Mouse (Mus musculus) thymus, adult 2 months (tissue): Measurements from ENCODE around the gene Fam19a1.

ENCODE experiments used
- CTCF ChIP-seq: fragments of 200-500 bp; IDR thresholded peaks from 2 replicates; pipeline ENCODE4 v1.5.1; 2012; ENCODE audit warnings: mild to moderate bottlenecking, control low read depth, low read length, moderate library complexity, borderline replicate concordance; ENCODE audit not compliant: control insufficient read depth, poor library complexity, insufficient read depth; ENCODE audit errors: extremely low read depth
- POLR2A ChIP-seq: fragments of 200-500 bp; IDR thresholded peaks from 2 replicates; pipeline ENCODE4 v1.6.1; 2012; ENCODE audit warnings: mild to moderate bottlenecking, low read length, control low read depth, moderate library complexity; ENCODE audit not compliant: control insufficient read depth, poor library complexity, insufficient read depth; ENCODE audit errors: extremely low read depth

GRCm38 (mm10) chr6:96437814-96438213 is 324.9 kb downstream of the Fam19a1 start:
- TF ChIP-seq POLR2A (no peak), CTCF (no peak)
